Mouse (Mus musculus) megakaryocyte, embryonic 14.5 days (primary cell): Measurements from ENCODE around the gene Dmrtc1c2.

Source experiments
- FLI1 ChIP-seq: IDR thresholded peaks from 2 replicates; pipeline ENCODE4 v1.6.1; 2012; ENCODE audit warnings: low read length, inconsistent platforms, mixed read lengths
- GATA1 ChIP-seq: IDR thresholded peaks from 3 replicates; pipeline ENCODE4 v1.6.1; 2012; ENCODE audit warnings: mixed read lengths, low read length, inconsistent platforms, borderline replicate concordance

DNA sequence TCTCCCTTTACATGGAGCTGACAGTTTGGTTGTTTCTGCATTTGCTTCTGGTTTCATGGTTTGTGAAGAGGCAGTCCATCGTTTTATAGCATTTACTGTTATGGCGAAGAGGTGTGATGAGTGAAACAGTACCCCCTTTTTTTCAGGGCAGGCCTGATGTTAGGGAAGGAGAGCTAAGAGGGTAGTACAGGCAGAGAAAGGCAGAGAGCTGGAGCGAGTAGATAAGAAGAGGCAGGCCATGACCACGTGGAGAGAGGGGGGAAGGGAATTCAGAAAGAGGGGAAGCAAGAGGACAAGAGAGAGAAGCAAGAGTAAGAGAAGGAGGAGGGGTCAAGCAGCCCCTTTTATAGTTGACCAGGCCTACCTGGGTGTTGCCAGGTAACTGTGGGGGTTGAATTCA, 42.1 kb downstream of the Dmrtc1c2 start:
- TF ChIP-seq GATA1 (no peak), FLI1 (no peak)
